Mouse (Mus musculus): ENCODE results near the gene Atg9a. TPM values are rescaled to one million over a fixed set of nuclear protein-coding genes. Genes with fewer than 3 reads are reported as not detected.

The Atg9a gene
- total RNA-seq, 2 experiments from 2014 or later: 7.2 to 14.5 TPM

Other genes with a start within 250 kb of the Atg9a start
- 0.07 TPM in 1 of 2 replicates, not detected in the other for gene Ihh, start 240.5 kb downstream of the Atg9a start, total RNA-seq (2015)
- gene Ihh, start 240.5 kb downstream of the Atg9a start, total RNA-seq (2017): not detected in 2 replicates
- 9.3 and 11.1 TPM in 2 replicates for gene Nhej1, start 67.0 kb downstream of the Atg9a start, total RNA-seq (2015)
- 10.4 and 12.6 TPM in 2 replicates for gene Nhej1, start 67.0 kb downstream of the Atg9a start, total RNA-seq (2017)
- 0.15 and 0.44 TPM in 2 replicates for gene Slc23a3, start 58.3 kb downstream of the Atg9a start, total RNA-seq (2015)
- not detected in 2 replicates for gene Slc23a3, start 58.3 kb downstream of the Atg9a start, total RNA-seq (2017)
- 16.8 and 17.2 TPM in 2 replicates for gene Cnppd1, start 49.5 kb downstream of the Atg9a start, total RNA-seq (2015)
- gene Cnppd1, start 49.5 kb downstream of the Atg9a start, total RNA-seq (2017): 40.3 and 52.9 TPM in 2 replicates
- gene Retreg2, start 49.4 kb downstream of the Atg9a start, total RNA-seq (2015): 40.8 and 47.4 TPM in 2 replicates
- 42.3 and 50.2 TPM in 2 replicates for gene Retreg2, start 49.4 kb downstream of the Atg9a start, total RNA-seq (2017)
- gene Zfand2b, start 23.6 kb downstream of the Atg9a start, total RNA-seq (2015): 20.2 and 21.5 TPM in 2 replicates
- 24.4 and 24.7 TPM in 2 replicates for gene Zfand2b, start 23.6 kb downstream of the Atg9a start, total RNA-seq (2017)
- gene Abcb6, start 11.8 kb downstream of the Atg9a start, total RNA-seq (2015): 10.0 and 12.8 TPM in 2 replicates
- 10.3 and 14.8 TPM in 2 replicates for gene Abcb6, start 11.8 kb downstream of the Atg9a start, total RNA-seq (2017)
- gene Ankzf1, start within 50 bp of the Atg9a start, total RNA-seq (2015): 7.7 and 7.8 TPM in 2 replicates
- 21.7 and 27.0 TPM in 2 replicates for gene Ankzf1, start within 50 bp of the Atg9a start, total RNA-seq (2017)
- 24.2 and 31.9 TPM in 2 replicates for gene Glb1l, start 18.6 kb upstream of the Atg9a start, total RNA-seq (2015)
- gene Glb1l, start 18.6 kb upstream of the Atg9a start, total RNA-seq (2017): 12.3 and 13.7 TPM in 2 replicates
- gene Stk16, start 18.6 kb upstream of the Atg9a start, total RNA-seq (2015): 208 and 214 TPM in 2 replicates
- gene Stk16, start 18.6 kb upstream of the Atg9a start, total RNA-seq (2017): 135 and 187 TPM in 2 replicates
- gene Tuba4a, start 27.7 kb upstream of the Atg9a start, total RNA-seq (2015): 777 and 847 TPM in 2 replicates
- gene Tuba4a, start 27.7 kb upstream of the Atg9a start, total RNA-seq (2017): 369 and 385 TPM in 2 replicates
- 0.56 and 1.2 TPM in 2 replicates for gene A630095N17Rik, start 39.9 kb upstream of the Atg9a start, total RNA-seq (2015)
- 1.2 TPM in 1 of 2 replicates, not detected in the other for gene A630095N17Rik, start 39.9 kb upstream of the Atg9a start, total RNA-seq (2017)
- 1.3 and 1.8 TPM in 2 replicates for gene Dnajb2, start 44.2 kb upstream of the Atg9a start, total RNA-seq (2015)
- gene Dnajb2, start 44.2 kb upstream of the Atg9a start, total RNA-seq (2017): 1.9 and 6.4 TPM in 2 replicates
- 0.12 and 0.15 TPM in 2 replicates for gene Ptprn, start 72.3 kb upstream of the Atg9a start, total RNA-seq (2015)
- gene Ptprn, start 72.3 kb upstream of the Atg9a start, total RNA-seq (2017): 0.10 TPM in 1 of 2 replicates, not detected in the other
- not detected in 2 replicates for gene Resp18, start 86.2 kb upstream of the Atg9a start, total RNA-seq (2015)
- gene Resp18, start 86.2 kb upstream of the Atg9a start, total RNA-seq (2017): not detected in 2 replicates
- gene Dnpep, start 125.8 kb upstream of the Atg9a start, total RNA-seq (2015): 31.3 and 39.7 TPM in 2 replicates
- 36.4 and 41.7 TPM in 2 replicates for gene Dnpep, start 125.8 kb upstream of the Atg9a start, total RNA-seq (2017)
- not detected in 2 replicates for gene Des, start 168.1 kb upstream of the Atg9a start, total RNA-seq (2015)
- gene Des, start 168.1 kb upstream of the Atg9a start, total RNA-seq (2017): not detected in 2 replicates
- gene Speg, start 183.1 kb upstream of the Atg9a start, total RNA-seq (2015): not detected in 2 replicates
- gene Speg, start 183.1 kb upstream of the Atg9a start, total RNA-seq (2017): not detected in 2 replicates
- 65.8 and 74.1 TPM in 2 replicates for gene Gmppa, start 243.7 kb upstream of the Atg9a start, total RNA-seq (2015)
- gene Gmppa, start 243.7 kb upstream of the Atg9a start, total RNA-seq (2017): 87.0 and 98.6 TPM in 2 replicates